Mouse (Mus musculus): ENCODE measurements around the gene Chit1.
A peak's percentile ranks its signal among the peaks of the same experiment; 100 is the strongest.

Gene Chit1

DNA sequence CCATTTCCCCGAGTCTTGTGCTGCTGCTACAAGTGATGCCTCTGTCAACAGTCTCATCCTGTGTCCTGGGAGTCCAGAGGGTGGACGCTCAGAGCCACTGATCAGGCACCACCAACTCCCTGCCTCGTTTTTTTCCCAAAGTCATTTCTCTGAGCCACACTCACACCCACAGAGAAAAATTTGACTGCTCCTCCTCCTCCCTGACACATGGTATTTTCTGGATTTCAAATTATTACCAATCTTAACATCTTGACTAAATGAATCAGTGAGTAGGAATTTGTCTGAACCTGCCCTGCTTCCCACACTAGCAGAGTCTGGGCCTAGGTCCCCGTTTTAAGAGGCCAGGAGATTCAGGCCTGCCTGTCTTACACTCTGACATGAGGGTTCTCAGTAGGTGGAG lies 81.0 kb downstream of the Chit1 start:
- DNase-seq = no peak

DNA sequence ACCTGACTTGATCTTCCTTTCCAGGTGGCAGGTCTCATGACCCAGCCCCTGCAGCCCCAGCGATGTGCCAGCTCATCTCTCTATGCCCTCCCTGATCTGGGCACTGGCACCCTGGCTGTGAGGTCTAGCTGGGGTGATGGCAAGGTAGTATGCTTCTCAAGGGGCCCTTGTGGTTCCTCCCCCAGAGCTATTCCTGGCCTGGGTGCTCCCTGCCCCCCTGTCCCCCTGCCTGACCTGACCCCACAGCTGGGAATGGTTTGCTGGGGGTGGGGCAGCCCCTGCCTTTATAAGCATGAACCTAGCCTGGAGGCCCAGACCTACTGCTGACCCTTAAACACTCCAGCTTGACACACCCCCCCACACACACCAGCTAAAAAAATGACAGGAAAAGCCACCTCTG lies 82.1 kb downstream of the Chit1 start, which contains the start of gene Mybph:
TSS of gene Mybph (plus strand) at position 323 of the 400 bp plus-strand sequence.
- DNase-seq = no peak

DNA sequence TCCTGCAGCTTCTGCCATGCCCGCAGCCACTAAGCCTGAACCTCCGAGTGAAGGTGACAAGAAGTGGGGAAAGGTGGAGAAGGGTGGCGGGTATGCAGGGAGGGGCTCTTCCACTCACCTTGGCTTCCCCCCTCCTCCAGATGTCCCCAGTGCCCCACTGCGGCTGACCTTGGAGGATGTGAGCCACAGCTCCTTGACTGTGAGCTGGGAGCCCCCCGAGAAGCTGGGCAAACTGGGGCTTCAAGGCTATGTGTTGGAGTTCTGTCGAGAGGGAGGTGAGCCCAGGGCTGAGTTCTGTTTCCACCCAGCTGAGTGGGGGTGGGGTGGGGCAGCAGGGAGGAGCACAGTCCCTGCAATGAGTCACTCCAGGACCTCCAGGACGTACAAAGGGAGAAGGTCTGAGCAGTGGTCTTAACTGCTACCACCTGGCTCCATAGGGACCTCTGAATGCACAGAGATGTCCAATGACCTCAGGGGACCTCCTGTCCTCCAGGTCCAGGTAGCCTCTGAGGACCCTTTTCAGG lies 82.7 kb downstream of the Chit1 start:
- DNase-seq = peak in 1 of 2 experiments; percentile 34

DNA sequence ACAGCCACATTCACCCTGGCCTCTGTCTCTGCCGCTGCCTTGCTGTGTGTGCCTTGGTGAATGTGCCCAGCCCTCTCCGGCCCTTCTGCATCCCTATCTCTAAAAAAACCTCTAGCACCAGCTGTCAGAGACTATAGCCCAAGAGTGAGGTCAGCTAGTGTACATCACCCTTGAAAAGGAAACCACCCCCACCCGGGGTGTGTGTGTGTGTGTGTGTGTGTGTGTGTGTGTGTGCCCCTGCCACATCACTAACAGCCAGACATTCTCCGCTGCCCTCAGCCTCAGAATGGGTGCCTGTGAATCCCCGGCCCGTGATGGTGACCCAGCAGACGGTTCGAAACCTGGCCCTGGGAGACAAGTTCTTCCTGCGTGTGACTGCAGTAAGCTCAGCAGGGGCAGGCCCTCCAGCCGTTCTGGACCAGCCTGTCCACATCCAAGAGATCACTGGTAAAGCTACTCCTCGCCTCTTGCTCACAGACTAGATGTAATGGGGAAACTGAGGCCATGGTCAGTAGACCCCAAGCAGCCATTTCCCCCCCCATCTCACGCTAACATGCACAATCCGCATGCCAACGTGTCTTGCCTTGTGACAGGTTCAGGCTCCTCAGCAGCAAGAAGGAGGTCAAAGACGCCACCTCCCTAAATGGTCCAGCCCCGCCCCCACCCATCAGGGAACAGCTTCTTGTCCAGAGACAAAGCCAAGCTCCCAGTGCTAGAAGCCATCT lies 83.4 kb downstream of the Chit1 start:
- no peak for DNase-seq

DNA sequence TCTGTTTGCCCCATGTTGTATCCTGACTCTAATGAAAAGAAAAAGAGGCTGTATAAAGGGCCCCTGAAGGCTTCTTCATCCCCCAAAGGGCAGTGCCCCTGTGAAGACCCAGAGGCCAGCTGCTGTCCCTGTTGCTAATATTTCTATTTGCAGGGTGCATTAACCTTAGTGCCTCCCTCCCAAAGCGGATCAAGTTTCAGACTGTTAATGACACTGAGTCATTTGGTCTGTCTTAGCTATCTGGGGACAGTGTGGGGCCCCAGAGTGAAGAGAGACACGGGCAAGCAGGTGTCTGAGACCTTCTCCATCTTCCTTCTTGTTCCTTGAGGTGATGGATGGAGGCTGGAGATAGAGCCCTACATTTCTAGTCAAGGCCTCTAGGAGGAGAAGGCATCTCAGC lies 84.1 kb downstream of the Chit1 start:
- DNase-seq = no peak

DNA sequence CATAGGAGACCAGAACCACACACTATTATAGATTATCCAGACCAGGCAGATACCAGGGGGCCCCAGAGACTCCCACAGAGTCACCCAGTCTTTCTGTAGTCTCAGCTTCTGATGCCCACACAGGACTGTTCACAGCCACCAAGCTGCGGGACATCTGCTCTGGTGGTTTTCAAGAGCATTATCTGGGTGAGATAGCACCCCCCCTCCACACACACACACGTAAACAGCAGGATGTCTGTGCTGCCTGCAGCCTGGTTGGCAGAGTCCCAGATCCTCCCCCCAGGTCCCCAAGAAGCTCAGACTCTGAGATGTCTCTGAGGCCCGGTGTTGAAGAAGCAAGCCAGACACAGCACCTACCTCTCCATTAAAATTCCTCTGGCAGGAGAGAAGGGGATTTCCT lies 84.5 kb downstream of the Chit1 start:
- DNase-seq = no peak

DNA sequence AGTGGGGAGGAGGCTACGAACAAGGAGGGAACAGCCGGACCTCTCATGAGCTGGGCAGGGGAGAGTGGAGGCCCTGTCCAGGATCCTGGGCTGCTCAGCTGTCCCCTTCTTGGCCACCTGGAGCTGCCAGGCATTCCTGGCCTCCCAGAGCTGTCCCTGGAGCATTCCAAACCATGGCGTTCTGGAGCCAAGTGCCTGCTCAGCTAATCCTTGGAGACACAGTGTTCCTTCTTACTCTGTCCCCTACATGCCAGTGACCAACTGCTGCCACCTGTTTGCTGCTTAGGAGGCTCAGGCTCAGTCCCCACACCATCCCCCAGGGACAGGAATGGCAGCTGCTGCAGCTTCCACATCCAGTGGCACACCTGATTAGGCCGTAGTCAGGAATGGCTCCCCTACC lies 84.9 kb downstream of the Chit1 start:
- peak in 1 of 2 experiments; percentile 41 for DNase-seq

DNA sequence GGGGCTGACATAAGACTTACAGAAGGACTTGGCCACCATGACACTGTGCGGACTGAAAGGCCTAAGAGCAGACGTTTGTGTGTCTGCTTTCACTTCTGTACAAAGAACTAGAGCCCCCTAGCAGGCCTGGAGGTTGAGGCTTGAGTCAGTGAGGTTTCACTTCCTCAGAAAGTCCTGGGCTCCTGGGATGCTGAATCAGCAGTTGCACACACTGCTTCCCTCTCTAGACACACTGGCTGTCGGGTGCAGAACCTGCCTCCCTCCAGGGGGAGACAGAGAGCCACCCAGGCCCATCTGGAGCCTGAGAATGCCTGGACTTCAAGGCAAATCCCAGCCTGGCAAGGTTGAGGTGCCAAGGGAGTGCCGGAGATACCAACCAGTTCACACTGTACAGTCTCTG lies 85.3 kb downstream of the Chit1 start:
- DNase-seq = peak; percentile 83 to 86

DNA sequence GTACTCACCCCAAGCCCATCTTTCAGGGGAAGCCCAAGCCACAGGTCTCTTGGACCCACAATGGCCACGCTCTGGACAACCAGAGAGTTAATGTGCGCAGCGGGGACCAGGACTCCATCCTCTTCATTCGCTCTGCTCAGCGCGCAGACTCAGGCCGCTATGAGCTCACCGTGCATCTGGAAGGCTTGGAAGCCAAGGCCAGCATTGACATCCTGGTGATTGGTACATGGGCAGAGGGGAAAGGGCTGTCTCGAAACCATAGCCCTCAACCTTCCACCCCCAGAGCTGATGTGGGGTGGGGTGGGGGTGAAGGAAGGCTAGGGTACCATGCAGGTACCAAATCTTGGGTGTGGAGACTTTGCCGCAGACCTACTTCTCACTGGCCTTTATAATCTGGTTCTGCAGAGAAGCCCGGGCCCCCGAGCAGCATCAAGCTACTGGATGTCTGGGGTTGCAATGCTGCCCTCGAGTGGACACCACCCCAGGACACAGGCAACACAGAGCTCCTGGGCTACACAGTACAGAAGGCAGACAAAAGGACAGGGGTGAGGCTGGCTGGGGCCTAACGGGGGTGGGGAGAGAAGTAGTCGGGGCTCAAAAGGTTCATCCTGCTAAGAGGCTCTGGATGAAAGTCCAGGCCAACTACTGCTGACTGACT lies 86.4 kb downstream of the Chit1 start:
- no peak for DNase-seq

DNA sequence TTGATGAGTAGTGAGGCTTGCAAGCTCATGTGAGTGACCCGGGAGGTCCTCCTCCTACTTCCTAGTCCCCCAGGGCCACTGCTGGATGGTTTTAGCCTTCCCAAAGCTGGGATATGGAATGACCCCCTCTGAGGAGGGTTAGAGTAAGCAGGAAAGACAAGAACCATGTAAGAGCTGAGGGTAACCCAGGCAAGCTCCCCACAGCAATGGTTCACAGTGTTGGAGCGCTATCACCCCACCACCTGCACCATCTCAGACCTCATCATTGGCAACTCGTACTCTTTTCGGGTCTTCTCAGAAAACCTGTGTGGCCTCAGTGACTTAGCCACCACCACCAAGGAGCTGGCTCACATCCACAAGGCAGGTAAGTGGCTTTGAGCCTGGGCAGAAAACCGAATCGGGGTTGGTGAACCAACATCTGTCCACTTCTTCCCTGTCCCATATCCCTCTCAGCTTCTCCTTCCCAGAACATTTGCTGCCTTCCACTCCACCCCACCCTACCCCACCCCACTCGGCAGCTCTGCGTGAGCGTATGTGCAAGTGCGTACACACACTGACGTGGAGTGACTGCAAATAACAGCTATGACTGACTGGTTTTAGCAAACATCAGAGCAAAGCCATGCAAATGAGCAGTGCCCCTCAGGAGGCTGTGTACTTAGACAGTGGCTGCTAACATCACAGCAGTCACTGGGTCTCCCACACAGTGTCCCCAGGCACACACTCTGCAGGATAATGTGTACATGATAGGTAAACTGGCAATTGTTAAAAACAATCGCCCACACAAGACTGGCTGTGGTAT lies 87.4 kb downstream of the Chit1 start:
- no peak for DNase-seq

DNA sequence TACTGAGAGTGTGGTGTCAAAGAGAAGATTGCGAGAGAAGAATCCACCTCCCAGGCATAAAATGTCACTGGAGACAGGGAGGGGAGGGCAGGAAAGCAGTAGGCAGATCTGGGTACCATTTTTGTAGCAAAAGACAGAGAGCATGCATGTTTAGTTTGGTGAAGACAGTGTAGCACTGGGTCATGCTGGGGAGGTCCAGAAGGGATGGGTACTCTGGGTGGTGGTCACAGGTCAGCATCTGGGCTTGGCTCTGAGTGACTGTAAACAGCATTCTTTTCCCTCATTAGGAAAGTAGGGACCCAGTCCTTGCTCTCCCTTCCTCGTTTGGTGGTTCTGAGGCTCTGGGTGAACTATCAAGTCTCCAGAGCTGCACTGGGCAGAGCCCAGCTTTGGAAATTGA lies 89.4 kb downstream of the Chit1 start:
- no peak for DNase-seq
